Mouse (Mus musculus) hematopoietic stem cell, adult 5-6 weeks (primary cell): ENCODE results near the gene Dnaic1. TPM values are rescaled to one million over a fixed set of nuclear protein-coding genes. Genes with fewer than 3 reads are reported as not detected.

ENCODE experiments used
- ATAC-seq, 2 experiments: fragments of 125-278 bp in 1 of 2; replicated peaks in 1 of 2; 2 replicates each; pipeline ENCODE4 v1.8.0; 2016 to 2017; ENCODE audit warnings: inconsistent platforms in 2 of 2, mild to moderate bottlenecking in 2 of 2, moderate number of reproducible peaks in 2 of 2, low read depth in 1 of 2, moderate TSS enrichment in 1 of 2; ENCODE audit not compliant: low FRiP score in 2 of 2, poor library complexity in 2 of 2, severe bottlenecking in 2 of 2, insufficient read depth in 1 of 2, low TSS enrichment in 1 of 2
- total RNA-seq: library from RNA; stranded (forward); fragments of 172-1452, 232-1000 nt; gene quantifications from 2 replicates; pipeline ENCODE4 v1.2.3, GENCODE M21; 2017

Gene Dnaic1
- total RNA-seq, 1 experiment from 2014 or later = not detected

DNA sequence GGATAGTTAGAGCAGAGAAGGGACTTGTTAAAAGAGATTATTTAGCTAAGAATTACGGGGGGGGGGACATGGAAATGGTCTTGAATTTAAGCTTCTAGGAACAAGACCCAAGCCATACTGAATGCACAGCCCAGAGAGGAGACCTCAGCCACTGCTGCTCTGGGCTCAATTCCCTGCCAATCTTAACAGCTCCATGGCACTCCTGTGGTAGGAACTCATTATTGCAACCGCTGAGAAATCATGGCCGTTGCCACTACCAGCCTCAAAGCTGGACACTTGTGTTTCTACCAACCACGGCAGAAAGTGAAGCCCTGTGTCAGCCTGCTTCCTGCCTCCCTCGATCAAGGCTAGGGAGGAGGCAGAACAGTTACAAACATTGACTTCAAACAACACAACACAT, 75.9 kb downstream of the Dnaic1 start:
- peak; percentile 86 to 87 for ATAC-seq

DNA sequence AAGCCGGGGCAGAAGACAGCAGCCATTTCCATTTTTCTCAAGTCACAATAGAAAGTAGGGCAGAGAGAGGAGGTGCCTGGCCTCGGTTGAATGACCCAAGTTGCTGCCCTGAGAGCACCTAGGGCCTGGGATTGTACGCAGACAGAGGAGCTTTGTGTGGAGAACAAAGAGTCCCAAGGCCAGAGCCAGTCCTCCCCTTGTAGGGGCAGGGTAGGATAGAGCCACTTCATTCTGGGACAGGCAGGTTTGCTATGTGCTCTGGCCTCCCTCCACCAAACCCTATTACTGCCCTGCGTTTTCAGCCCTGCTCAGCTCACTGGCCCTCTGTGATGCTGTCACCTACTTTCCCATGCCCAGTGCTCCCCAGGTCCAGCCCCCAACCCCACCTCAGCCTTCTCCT, 78.6 kb downstream of the Dnaic1 start:
- ATAC-seq = no peak

DNA sequence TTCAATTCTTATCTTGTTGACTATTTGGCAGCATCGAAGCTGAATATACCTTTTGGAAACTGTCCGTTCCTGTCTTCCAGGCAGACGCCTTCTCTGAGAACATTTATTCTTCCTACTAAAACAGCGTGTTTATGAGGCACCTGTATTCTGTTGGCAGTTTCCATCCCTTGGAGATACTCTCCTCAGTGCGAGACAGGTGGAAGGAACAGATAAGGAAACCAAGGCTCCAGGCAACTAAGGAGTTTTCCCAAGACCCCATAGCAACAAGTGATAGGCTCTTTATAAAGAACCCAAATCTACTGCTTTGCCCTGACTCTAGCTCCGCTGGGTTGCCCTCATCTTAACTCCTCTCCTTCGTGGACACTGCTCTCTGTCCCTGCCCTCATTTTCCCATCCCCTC, 79.1 kb downstream of the Dnaic1 start:
- no peak for ATAC-seq

DNA sequence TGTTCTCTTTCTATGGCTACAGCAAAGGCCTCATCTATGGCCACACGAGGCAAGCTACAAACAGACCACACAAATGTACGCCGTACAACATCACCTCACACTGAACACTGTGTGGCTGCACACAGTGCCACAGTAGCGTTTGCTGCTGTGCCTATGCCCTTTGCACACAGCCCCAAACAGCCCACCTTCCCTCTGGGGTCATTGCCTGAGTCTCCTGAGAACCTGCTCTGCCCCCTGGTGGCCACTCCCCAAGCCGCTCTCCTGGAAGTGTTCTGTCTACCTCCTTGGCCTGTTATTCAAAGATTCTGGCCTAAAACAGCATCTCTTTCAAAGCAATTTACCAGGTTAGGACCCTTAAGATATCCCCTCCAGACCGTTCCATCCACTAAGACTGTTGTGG, 83.7 kb downstream of the Dnaic1 start:
- ATAC-seq = peak; percentile 74 to 88; a peak in 3 of 4 replicates

DNA sequence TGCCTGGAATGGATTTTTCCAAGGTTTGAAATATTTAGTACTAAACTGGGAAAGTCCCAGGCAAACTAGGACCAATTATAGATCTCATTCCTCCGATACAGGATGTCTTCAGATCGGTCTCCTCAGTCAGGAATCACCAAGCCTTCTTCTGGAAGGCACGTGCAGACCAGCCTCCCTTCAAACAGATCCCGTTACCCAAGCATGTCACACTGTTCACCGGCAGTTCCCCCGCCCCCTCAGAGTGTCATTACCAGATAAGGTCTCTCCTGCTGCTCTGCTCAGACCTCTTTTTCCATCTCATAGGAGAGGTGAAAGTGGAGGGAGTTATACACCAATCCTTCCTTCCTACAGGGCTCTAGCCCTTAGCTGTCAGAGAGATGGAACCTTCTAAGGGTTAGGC, 84.2 kb downstream of the Dnaic1 start:
- no peak for ATAC-seq

DNA sequence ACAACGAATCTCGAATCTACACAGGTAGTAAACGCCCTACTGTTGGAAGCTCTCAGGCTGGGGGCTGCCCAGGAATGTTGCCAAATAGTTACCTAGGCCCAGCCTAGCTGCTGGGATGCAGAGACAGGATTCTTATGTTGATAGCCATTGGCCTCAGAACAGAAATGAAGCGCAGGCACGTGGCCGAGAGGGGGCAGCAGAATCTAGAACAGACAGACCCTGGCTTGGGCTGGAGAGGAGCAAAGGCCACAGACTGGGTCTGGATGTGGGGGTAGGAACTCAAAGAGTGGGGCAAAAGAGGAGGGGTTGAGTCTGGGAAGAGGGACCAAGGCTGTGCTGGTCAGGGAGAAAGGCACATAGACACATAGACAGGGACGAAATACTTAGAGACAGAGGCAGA, 84.6 kb downstream of the Dnaic1 start:
- ATAC-seq = 0 out of 4 replicates have a peak, but pooled peaks of 1 of the 2 experiments have one; percentile 32

DNA sequence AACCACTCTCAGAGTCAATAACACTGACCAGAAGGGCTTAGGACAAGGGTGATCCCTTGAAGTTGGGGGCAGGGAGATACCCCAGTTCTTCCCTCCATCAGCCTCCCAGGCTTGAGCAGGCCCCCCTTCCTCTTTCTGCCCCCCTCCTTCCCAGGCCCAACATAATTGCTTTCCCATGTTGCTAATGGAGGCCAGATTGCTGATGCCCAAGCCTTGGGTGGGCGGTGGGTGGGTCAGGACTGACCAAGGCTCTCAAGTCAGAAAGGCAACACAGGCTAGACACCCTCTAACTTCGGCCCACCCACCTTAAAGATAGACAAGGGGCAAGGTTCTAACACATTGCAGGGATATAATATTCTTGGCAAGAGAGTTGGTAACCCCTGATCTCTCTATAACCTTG, 86.0 kb downstream of the Dnaic1 start:
- no peak for ATAC-seq

DNA sequence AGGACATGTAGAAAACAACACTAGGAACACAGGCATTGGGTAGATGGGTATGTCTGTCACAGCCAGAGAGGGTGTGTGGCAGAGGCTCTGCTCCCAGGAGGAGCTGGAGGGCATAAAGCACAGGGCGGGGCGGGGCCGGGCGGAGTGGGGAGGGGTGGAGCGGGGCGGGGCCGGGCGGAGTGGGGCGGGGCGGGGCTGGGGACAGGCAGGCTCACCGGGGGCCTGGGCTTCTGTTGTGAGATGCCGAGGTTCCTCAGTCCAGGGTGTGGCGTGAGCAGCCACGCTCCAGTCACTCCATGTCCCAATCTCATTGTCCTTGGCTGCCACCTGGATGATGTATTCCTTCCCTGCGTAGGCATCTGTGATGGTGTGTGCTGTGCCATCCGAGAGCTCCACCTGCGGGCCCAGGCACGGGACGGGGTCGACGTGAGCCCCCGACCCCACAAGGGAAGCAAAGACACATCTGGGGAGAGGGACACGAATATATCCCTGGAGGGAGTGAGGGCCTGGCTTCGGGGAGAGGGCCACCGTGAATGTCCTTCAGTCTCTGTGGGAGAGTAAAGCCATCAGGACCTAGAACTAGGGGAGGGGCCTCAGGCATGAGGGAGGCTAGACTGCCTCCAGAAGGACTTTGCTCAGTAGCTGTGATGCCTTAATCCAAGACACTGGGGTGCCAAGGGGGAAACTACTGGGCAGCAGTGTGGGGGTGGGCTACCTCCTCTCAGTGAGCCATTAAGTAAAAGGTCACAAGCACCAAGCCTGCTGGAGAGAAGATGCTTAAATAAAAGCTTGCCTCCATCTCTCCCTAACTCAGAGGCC, 89.2 kb downstream of the Dnaic1 start:
- ATAC-seq = no peak

DNA sequence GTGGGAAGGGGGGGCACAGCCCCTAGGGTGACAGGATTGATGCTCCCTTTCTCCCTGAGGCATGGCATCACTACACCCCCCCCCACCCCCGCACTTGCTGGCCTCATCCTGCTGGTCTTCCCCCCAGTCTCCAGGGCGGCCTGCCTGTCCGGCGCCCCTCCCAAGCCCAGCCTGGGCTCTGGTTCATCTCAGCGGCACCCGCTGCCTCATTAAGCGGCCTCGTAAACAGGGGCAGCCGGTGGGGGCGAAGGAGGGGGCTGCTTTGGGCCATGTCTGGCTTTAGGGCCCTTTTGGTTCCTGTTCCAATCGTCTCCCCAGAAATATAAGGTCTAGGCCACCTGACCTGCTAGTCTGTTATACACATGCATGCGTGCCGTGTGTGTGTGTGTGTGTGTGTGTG, 90.0 kb downstream of the Dnaic1 start:
- ATAC-seq = no peak

DNA sequence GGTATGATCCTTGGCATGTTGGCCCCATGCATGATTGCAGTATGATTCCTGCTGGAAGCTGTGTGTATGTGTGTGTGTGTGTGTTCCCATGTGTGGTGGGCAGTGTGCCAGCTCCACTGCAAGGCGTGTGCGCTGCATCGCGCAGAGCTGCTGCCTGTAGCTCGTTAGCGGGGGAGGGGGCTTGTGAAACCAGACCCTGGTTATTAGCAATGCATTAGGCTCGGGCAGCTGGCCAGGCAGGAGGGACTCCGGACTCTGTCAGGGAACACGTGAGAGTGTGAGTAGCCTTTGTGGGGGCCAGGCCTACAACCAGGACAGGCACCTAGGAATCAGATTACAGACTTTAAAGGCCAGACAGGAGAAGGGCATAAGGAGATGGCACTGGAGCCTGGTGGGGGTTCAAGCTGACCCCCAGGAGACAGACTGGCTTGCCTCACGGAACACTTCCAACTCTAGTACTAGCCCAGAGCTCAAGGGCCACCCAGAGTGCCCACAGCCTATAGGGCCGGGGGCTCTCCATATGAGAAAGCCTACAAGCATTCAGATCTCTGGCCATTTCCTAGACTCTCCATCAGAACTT, 91.4 kb downstream of the Dnaic1 start:
- ATAC-seq = no peak

DNA sequence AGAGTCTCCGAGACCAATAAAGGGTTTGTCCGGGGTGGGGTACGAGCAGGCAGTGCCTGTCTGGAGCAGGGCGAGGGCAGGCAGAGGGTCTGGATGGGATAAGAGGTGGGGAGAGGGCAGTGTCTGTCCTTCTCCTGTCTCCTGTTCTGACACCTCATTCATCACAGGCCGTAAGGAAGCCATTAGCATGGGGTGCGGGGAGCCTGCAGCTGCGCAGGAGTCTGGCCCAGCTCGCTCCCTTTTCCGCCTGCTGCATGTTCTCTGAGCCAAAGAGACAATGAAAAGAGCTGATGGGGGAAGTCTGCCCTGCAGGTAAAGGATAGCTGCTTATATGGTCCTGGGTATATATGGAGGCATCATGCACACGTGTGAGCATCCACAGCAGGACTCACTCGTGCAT, 93.1 kb downstream of the Dnaic1 start:
- no peak for ATAC-seq

DNA sequence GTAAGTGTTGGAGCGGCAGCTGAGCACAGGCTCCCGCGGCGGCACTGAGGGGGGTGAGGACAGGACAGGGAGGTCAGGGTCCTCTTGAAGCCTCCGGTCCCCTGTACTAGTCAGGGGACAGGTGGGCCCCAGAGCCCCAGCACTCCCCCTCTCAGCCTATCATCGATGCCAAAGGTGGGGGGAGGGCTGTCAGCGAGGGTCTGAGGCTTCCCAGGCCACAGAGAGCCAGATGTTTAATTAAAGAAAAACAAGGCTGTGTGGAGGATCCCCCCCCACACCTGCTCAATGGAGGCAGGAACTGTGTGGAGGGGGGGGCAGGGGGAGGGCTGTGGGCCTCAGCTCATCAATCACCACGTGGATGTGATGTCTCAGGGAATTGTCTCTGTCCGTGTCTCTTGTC, 94.0 kb downstream of the Dnaic1 start:
- ATAC-seq = no peak

DNA sequence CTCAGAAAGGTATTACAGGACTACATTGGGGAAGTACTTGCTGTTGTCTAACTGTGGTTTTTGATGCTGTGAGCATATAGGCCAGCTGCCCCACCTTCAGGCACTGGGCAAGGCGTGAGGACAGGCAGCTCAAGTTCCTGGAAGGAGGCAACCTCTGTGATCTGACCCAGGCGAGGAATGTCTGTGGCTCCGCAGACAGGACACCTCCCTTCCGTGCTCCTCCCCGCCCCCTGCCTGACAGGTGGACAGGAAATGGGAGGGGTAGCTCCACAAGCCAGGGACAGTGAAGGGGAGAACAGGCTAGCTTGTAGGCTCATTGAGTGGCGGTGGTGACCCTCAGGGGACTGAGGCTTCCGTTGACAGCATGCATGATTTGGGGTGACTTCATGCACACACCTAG, 95.0 kb downstream of the Dnaic1 start:
- ATAC-seq = no peak

DNA sequence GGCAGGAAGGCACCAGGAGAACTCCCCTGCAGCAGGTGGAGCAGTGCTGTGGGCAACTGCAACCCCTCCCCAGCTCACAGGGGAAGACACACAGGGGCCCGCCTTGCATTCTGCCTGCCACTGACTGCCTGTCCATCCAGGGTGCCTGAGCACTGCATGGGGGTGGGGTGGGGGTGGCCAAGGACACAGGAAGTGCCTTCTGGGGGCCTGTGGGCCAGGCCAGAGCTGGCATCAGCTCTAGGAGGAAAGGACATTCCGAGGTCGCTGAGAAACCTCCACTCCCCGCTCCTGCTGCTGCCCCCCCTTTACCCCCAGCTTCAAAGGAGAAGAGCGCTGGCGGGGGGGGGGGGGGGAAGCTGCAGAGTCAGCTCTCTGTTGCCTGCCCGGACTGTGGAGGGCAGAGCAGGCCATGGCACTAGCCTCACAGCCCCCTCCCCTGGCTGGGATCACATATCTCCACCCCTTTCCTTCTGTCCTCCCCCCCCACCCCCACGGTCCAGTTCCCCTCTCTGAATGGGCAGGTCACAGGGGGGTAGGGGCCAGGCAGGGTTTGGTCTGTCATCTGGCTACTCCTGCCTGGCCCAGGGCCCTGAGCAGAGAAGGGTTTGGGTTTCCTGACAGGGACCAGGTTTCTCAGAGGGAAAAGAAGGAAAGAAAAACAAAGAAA, 95.6 kb downstream of the Dnaic1 start:
- ATAC-seq = no peak

DNA sequence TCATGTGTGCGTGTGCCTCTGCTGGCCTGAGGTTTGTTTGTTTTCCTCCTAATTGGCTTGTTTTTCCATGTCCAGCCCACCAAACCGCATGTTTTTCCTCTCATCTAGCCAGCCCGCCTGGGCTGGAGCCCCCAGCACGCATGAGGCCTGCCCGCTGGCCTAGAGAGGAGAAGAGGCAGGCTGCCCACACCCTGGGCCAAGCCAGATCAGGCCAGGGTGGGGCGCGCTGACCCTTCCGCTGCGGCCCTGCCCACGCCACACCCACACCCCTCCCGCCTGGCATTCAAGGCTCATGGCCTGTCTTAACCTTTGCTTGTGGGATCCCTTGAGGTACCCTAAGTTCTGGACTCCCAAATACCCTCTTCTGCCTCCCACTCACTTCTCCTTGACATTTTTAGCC, 97.1 kb downstream of the Dnaic1 start:
- ATAC-seq = no peak

DNA sequence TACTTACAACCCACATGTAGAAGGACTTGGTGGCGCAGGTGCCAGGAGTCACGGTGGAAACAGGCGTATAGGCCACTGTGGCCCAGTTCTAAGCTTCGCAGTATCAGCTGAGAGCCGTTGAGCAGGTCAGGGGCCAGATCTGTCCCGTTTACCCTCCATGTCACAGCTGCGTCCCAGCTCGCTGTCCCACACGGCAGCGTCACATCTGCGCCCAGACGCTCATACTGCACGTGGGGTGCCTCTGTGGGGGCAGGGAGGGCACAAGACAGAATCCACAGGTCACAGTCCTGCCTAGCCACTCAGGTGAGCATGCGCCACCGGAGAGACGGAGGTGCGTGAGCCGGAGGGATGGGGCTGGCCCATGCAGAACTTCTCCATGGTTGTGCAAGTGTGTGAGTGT, 101.3 kb downstream of the Dnaic1 start:
- ATAC-seq = no peak

DNA sequence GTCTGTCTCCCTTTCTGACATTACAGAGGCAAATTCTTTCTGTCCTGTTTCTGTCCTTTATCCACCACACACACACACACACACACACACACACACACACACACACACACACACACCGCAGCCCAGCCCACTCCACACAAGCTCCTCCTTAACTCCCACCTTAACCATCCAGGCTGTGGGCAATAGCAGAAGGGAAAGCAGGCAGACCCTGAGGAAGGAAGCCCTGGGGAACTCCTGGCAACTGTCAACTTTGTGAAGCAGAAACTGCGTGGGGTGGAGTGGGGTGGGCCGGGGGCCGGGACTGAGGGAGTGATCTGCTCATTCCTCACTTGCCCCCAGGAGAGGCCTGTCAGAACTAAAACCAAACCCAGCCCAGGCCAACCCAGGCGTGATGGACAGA, 101.9 kb downstream of the Dnaic1 start:
- ATAC-seq = no peak

DNA sequence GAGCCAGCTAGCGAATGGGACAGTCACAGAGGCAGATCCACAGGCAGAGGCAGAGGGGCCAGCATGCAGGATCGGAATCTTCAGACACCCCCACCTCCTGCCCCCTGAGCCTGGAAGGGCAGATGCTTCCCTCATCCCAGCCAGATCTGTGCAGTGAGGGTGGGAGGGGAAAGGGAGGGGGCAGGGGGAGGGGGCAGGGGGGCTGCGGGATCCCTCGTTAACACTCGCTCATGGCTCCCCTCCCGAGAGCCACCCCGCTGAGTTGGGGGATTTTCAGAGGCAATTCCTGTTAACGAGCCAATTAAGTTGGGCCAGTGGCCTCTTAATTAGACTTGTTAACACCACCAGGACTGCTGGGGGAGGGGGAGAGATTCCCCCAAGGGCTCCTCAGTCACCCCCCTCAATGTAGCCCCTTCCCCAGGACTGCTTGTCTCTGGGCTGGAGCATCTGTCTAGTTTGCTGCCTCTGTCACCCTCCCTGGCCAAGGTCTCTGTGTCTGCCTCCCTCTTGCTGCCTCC, 102.4 kb downstream of the Dnaic1 start:
- no peak for ATAC-seq
